Mouse (Mus musculus): ENCODE measurements around the gene Aif1.

DNA sequence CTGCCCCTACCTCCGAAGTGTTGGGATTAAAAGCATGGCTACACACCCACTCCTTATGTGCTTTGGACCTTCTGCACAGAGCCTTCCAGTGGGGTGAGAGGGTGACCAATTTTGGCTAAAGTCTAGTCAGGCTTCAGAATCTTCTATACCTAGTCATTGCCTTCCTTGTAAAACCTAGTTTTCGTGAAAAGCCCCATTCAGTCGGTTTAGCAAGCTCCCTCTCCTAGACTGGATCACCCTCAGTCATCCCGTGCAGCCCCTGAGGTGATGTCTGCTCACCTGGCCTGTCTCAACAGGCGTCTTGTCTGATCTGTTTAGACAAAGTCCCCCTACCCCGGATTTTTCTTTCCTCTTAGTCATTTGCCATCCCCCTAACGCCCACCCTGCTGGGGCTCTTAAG lies 22.2 kb upstream of the Aif1 start:
- no peak for TF ChIP-seq CTCF (IDR thresholded peaks at IDR 0.05; ENCODE audit: low read depth)
- TF ChIP-seq EP300 (IDR thresholded peaks at IDR 0.05; ENCODE audit: low read depth): no peak
